8 mouse cellular contexts compared by ENCODE assay signal in genomic region chr15:12230243-12230935, GRCm38 (mm10). TPM values are rescaled to one million over a fixed set of nuclear protein-coding genes. Genes with fewer than 3 reads are reported as not detected.
DNase-seq lines count a peak whose midpoint lies in the region; ATAC-seq lines count a peak whose summit lies in the region.

No protein-coding gene starts in this region.

- peak; percentile 78 for ATAC-seq in liver, embryonic 11.5 days (replicated peaks; ENCODE audit: low FRiP score)
- peak; percentile 61 for ATAC-seq in liver, embryonic 13.5 days (ENCODE audit: low read depth)

- no peaks in the 10 kb centered on the region for H3K9me3 ChIP-seq in liver, embryonic 11.5 days (ENCODE audit: control insufficient read depth, low read length)
- no peaks in the 10 kb centered on the region for H3K9me3 ChIP-seq in liver, embryonic 13.5 days (replicated peaks)

- peaks cover 47% of the 10 kb centered on the region for H3K4me1 ChIP-seq in liver, embryonic 11.5 days (replicated peaks; ENCODE audit: control insufficient read depth, insufficient read depth, low read length)
- H3K4me1 ChIP-seq in liver, embryonic 13.5 days (replicated peaks), result peaks cover 78% of the 10 kb centered on the region

- no peak overlapping the region for H3K4me3 ChIP-seq in liver, embryonic 11.5 days (ENCODE audit: low read depth, low read length)
- no peak overlapping the region for H3K4me3 ChIP-seq in liver, embryonic 13.5 days (replicated peaks)

- H3K27me3 ChIP-seq in liver, embryonic 11.5 days (replicated peaks; ENCODE audit: control insufficient read depth, insufficient read depth, low read length), result no peaks in the 10 kb centered on the region
- no peaks in the 10 kb centered on the region for H3K27me3 ChIP-seq in liver, embryonic 13.5 days

- peak overlapping the region; percentile 12; the same call in 1 of the 2 replicates for H3K4me2 ChIP-seq in liver, embryonic 11.5 days
- peak overlapping the region; percentile 13; the same call in 1 of the 2 replicates for H3K4me2 ChIP-seq in liver, embryonic 13.5 days

- DNase-seq in liver, embryonic 11.5 days (ENCODE audit: low spot score), result no peak
- DNase-seq in liver, result no peak
- DNase-seq in c-Kit-positive CD71-positive TER-119-negative erythroid progenitor cells, embryonic 14.5 days (ENCODE audit: low read depth), result peak; percentile 64
- peak; percentile 23 for DNase-seq in liver, embryonic 13.5 days
- DNase-seq in thymus, postnatal 10 days (ENCODE audit: low spot score in 2 of 2), result peak; percentile 80 to 83
- no peak for DNase-seq in adrenal gland, postnatal 10 days
- no peak for DNase-seq in right cerebral cortex, adult 18-20 months
- no peak for DNase-seq in testis, postnatal 14 days (ENCODE audit: low spot score)

- no peak overlapping the region for H3K9ac ChIP-seq in liver, embryonic 11.5 days (ENCODE audit: low read depth, low read length)
- peak overlapping the region; percentile 5; the same call in 1 of the 2 replicates for H3K9ac ChIP-seq in liver, embryonic 13.5 days

- WGBS in liver, embryonic 11.5 days, result 50% methylated on average over 12 of the region's 12 CpGs
- 43% methylated on average over 12 of the region's 12 CpGs for WGBS in liver, embryonic 13.5 days (ENCODE audit: insufficient replicate concordance)

- H3K36me3 ChIP-seq in liver, embryonic 11.5 days (ENCODE audit: control insufficient read depth, insufficient read depth, low read length), result no peaks in the 10 kb centered on the region
- H3K36me3 ChIP-seq in liver, embryonic 13.5 days, result peaks cover 26% of the 10 kb centered on the region

- H3K27ac ChIP-seq in liver, embryonic 11.5 days (ENCODE audit: low read depth, low read length), result no peak overlapping the region
- H3K27ac ChIP-seq in liver, embryonic 13.5 days, result no peak overlapping the region; the same call in 1 of the 2 replicates

RNA-seq across cellular contexts. Expression of gene Mtmr12, which starts 25.6 kb away (rescaled TPM):
- polyA plus RNA-seq in liver, embryonic 11.5 days (2014; fragmentation: Nextera tagmentation; extraction: Ambion mirVana), result 19.6 and 23.0 TPM in 2 replicates
- 6.3 and 8.2 TPM in 2 replicates for polyA plus RNA-seq in liver, embryonic 13.5 days (2015; fragmentation: Nextera tagmentation; extraction: Ambion mirVana)
- total RNA-seq in adrenal gland, postnatal 10 days (2021), result 10 to 100 TPM; 19.5 TPM

Comparison
In these comparisons a context has a peak if more than half of its experiments do, and no peak if none do; other contexts are left out.
1. DNase-seq: peak in c-Kit-positive CD71-positive TER-119-negative erythroid progenitor cells, embryonic 14.5 days (single experiment), liver, embryonic 13.5 days (single experiment) and thymus, postnatal 10 days (2 of 2); none in liver, embryonic 11.5 days (single experiment), liver (single experiment), adrenal gland, postnatal 10 days (single experiment), right cerebral cortex, adult 18-20 months (single experiment) and testis, postnatal 14 days (single experiment).